Mouse (Mus musculus): ENCODE data around the gene Atn1. TPM values are rescaled to one million over a fixed set of nuclear protein-coding genes. Genes with fewer than 3 reads are reported as not detected.

Atn1 gene
- polyA plus RNA-seq, 1 experiment from 2014 or later = 9.3 TPM

- Histone ChIP-seq H3K9ac (no peak overlapping the region), H3K9me3 (replicated peaks) (no peaks in the 10 kb centered on the region), H3K4me3 (no peak overlapping the region), H3K4me2 (no peak overlapping the region), H3K27ac (peak overlapping the region; percentile 73), H3K27me3 (no peaks in the 10 kb centered on the region), H3K36me3 (no peaks in the 10 kb centered on the region), H3K4me1 (replicated peaks) (peaks cover 18% of the 10 kb centered on the region)
- WGBS = 70% methylated on average over 15 of the region's 15 CpGs
- ATAC-seq (replicated peaks; ENCODE audit: insufficient number of reproducible peaks, insufficient read depth, low FRiP score, low read depth) = no peak
Measured at GRCm38 (mm10) chr6:124693243-124693981, 62.9 kb downstream of the Atn1 start.

MicroRNAs encoded within 50 kb of the gene (microRNA counts, 519-probe panel; counts per million panel counts)
- 895 counts per million, percentile 3 among the panel's probes with 10 or more counts for microRNA mmu-miR-141
- 2,284 counts per million, percentile 38 among the panel's probes with 10 or more counts for microRNA mmu-miR-200c

Small RNAs within 50 kb of the gene (microRNA-seq; reads per million reads assigned to microRNA genes)
- gene Mir141 = 237 reads per million, percentile 62 among the genes with 10 or more reads in this experiment
- gene Mir200c = 2,049 reads per million, percentile 83 among the genes with 10 or more reads in this experiment

Other genes with a start within 250 kb of the Atn1 start
- gene C1ra, start 244.1 kb downstream of the Atn1 start, polyA plus RNA-seq (2015; fragmentation: Nextera tagmentation; extraction: Ambion mirVana) = 1.5 and 2.0 TPM in 2 replicates
- gene C1s1, start 214.2 kb downstream of the Atn1 start, polyA plus RNA-seq (2015; fragmentation: Nextera tagmentation; extraction: Ambion mirVana) = 2.0 and 3.6 TPM in 2 replicates
- gene C1rb, start 186.2 kb downstream of the Atn1 start, polyA plus RNA-seq (2015; fragmentation: Nextera tagmentation; extraction: Ambion mirVana) = not detected in 2 replicates
- gene C1s2, start 120.4 kb downstream of the Atn1 start, polyA plus RNA-seq (2015; fragmentation: Nextera tagmentation; extraction: Ambion mirVana) = not detected in 2 replicates
- 41.0 and 53.6 TPM in 2 replicates for gene Lpcat3, start 93.5 kb downstream of the Atn1 start, polyA plus RNA-seq (2015; fragmentation: Nextera tagmentation; extraction: Ambion mirVana)
- 108 and 121 TPM in 2 replicates for gene Emg1, start 44.3 kb downstream of the Atn1 start, polyA plus RNA-seq (2015; fragmentation: Nextera tagmentation; extraction: Ambion mirVana)
- 307 and 324 TPM in 2 replicates for gene Phb2, start 44.2 kb downstream of the Atn1 start, polyA plus RNA-seq (2015; fragmentation: Nextera tagmentation; extraction: Ambion mirVana)
- gene Ptpn6, start 17.8 kb downstream of the Atn1 start, polyA plus RNA-seq (2015; fragmentation: Nextera tagmentation; extraction: Ambion mirVana) = 5.6 and 21.1 TPM in 2 replicates
- 387 and 416 TPM in 2 replicates for gene Grcc10, start 15.2 kb downstream of the Atn1 start, polyA plus RNA-seq (2015; fragmentation: Nextera tagmentation; extraction: Ambion mirVana)
- not detected in 2 replicates for gene Gm45234, start 503 bp downstream of the Atn1 start, polyA plus RNA-seq (2015; fragmentation: Nextera tagmentation; extraction: Ambion mirVana)
- 2.7 and 4.3 TPM in 2 replicates for gene Eno2, start 13.1 kb upstream of the Atn1 start, polyA plus RNA-seq (2015; fragmentation: Nextera tagmentation; extraction: Ambion mirVana)
- gene Lrrc23, start 23.2 kb upstream of the Atn1 start, polyA plus RNA-seq (2015; fragmentation: Nextera tagmentation; extraction: Ambion mirVana) = 0.83 and 1.0 TPM in 2 replicates
- 7.0 and 9.8 TPM in 2 replicates for gene Spsb2, start 52.1 kb upstream of the Atn1 start, polyA plus RNA-seq (2015; fragmentation: Nextera tagmentation; extraction: Ambion mirVana)
- gene Tpi1, start 57.8 kb upstream of the Atn1 start, polyA plus RNA-seq (2015; fragmentation: Nextera tagmentation; extraction: Ambion mirVana) = 1,247 and 1,352 TPM in 2 replicates
- gene Usp5, start 73.0 kb upstream of the Atn1 start, polyA plus RNA-seq (2015; fragmentation: Nextera tagmentation; extraction: Ambion mirVana) = 87.2 and 114 TPM in 2 replicates
- gene Cdca3, start 73.0 kb upstream of the Atn1 start, polyA plus RNA-seq (2015; fragmentation: Nextera tagmentation; extraction: Ambion mirVana) = 117 and 128 TPM in 2 replicates
- gene Gnb3, start 83.8 kb upstream of the Atn1 start, polyA plus RNA-seq (2015; fragmentation: Nextera tagmentation; extraction: Ambion mirVana) = 4.9 and 5.2 TPM in 2 replicates
- gene P3h3, start 101.2 kb upstream of the Atn1 start, polyA plus RNA-seq (2015; fragmentation: Nextera tagmentation; extraction: Ambion mirVana) = 14.0 and 24.2 TPM in 2 replicates
- 2.2 and 2.4 TPM in 2 replicates for gene Gpr162, start 107.5 kb upstream of the Atn1 start, polyA plus RNA-seq (2015; fragmentation: Nextera tagmentation; extraction: Ambion mirVana)
- 0.05 and 0.68 TPM in 2 replicates for gene Cd4, start 131.7 kb upstream of the Atn1 start, polyA plus RNA-seq (2015; fragmentation: Nextera tagmentation; extraction: Ambion mirVana)
- gene Lag3, start 155.2 kb upstream of the Atn1 start, polyA plus RNA-seq (2015; fragmentation: Nextera tagmentation; extraction: Ambion mirVana) = 1.2 and 1.7 TPM in 2 replicates
- 255 and 294 TPM in 2 replicates for gene Ptms, start 163.6 kb upstream of the Atn1 start, polyA plus RNA-seq (2015; fragmentation: Nextera tagmentation; extraction: Ambion mirVana)
- gene Mlf2, start 174.9 kb upstream of the Atn1 start, polyA plus RNA-seq (2015; fragmentation: Nextera tagmentation; extraction: Ambion mirVana) = 358 and 371 TPM in 2 replicates
- gene Cops7a, start 209.0 kb upstream of the Atn1 start, polyA plus RNA-seq (2015; fragmentation: Nextera tagmentation; extraction: Ambion mirVana) = 129 and 139 TPM in 2 replicates
- 0.62 and 1.1 TPM in 2 replicates for gene Pianp, start 240.2 kb upstream of the Atn1 start, polyA plus RNA-seq (2015; fragmentation: Nextera tagmentation; extraction: Ambion mirVana)

All from heart, embryonic 15.5 days (tissue).